Mouse (Mus musculus) ES-Bruce4 (cell line): ENCODE measurements around the gene Zfp276. TPM values are rescaled to one million over a fixed set of nuclear protein-coding genes. Genes with fewer than 3 reads are reported as not detected.

ENCODE experiments used
- H3K27ac ChIP-seq: 2 replicates; pipeline ENCODE4 v1.5.1; 2012; ENCODE audit warnings: low read length, inconsistent platforms; ENCODE audit not compliant: insufficient read depth
- H3K27me3 ChIP-seq: 2 replicates; pipeline ENCODE4 v1.6.1; 2012; ENCODE audit warnings: mild to moderate bottlenecking, low read length, inconsistent platforms; ENCODE audit not compliant: control insufficient read depth, poor library complexity, insufficient read depth, severe bottlenecking
- H3K36me3 ChIP-seq: 2 replicates; pipeline ENCODE4 v1.6.1; 2012; ENCODE audit warnings: inconsistent platforms, mild to moderate bottlenecking, low read length, moderate library complexity; ENCODE audit not compliant: control insufficient read depth, poor library complexity, insufficient read depth, severe bottlenecking
- H3K4me1 ChIP-seq: one replicate; pipeline ENCODE4 v1.8.1; 2011; ENCODE audit warnings: low read length; ENCODE audit not compliant: control insufficient read depth, insufficient read depth
- H3K4me3 ChIP-seq: 2 replicates; pipeline ENCODE4 v1.5.1; 2011; ENCODE audit warnings: low read depth, mild to moderate bottlenecking, low read length
- H3K9ac ChIP-seq: 2 replicates; pipeline ENCODE4 v1.6.1; 2012; ENCODE audit warnings: low read depth, mild to moderate bottlenecking, inconsistent platforms; ENCODE audit not compliant: poor library complexity, severe bottlenecking
- H3K9me3 ChIP-seq: replicated peaks from 2 replicates; pipeline ENCODE4 v1.6.1; 2012; ENCODE audit warnings: mild to moderate bottlenecking, low read length, inconsistent platforms; ENCODE audit not compliant: control insufficient read depth, poor library complexity, insufficient read depth, severe bottlenecking
- CTCF ChIP-seq: IDR thresholded peaks from one replicate; pipeline ENCODE4 v1.8.1; 2011; ENCODE audit warnings: low read depth, low read length
- EP300 ChIP-seq: IDR thresholded peaks from 2 replicates; pipeline ENCODE4 v1.6.1; 2011; ENCODE audit warnings: low read depth, low read length; ENCODE audit not compliant: insufficient read depth
- POLR2A ChIP-seq: IDR thresholded peaks from one replicate; pipeline ENCODE4 v1.8.1; 2011; ENCODE audit warnings: low read length; ENCODE audit not compliant: insufficient read depth
- polyA plus RNA-seq: library from polyadenylated mRNA; stranded (reverse); fragments of >200 nt; gene quantifications from 2 replicates; pipeline ENCODE4 v1.2.4, GENCODE M21; 2011; ENCODE audit warnings: low read depth; ENCODE audit not compliant: missing spikeins, insufficient read depth, insufficient read length

Zfp276 gene
- polyA plus RNA-seq, 1 experiment, result 7.4 TPM

DNA sequence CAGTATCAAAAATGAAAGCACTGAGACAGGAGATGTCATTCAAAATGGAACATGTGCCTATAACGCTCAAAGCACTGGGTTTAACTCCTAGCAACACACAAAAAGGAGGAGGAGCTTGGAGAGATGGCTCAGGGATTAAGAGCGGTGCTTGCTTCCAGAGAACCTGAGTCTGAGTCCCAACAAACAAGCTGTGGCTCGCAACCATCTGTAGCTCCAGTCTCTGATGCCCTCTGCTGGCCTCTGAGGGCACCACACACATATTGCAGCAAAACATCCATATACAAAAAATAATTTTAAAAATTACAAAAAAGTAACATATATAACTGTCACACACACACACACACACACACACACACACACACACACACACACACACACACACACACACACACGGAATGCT lies 36.2 kb downstream of the Zfp276 start:
- Histone ChIP-seq H3K27me3 (no peaks in the 10 kb centered on the region), H3K9me3 (no peaks in the 10 kb centered on the region), H3K4me3 (no peak overlapping the region), H3K36me3 (peaks cover 22% of the 10 kb centered on the region), H3K4me1 (no peaks in the 10 kb centered on the region), H3K9ac (no peak overlapping the region), H3K27ac (no peak overlapping the region)
- peak; percentile 78 for TF ChIP-seq CTCF
- TF ChIP-seq EP300, result no peak

DNA sequence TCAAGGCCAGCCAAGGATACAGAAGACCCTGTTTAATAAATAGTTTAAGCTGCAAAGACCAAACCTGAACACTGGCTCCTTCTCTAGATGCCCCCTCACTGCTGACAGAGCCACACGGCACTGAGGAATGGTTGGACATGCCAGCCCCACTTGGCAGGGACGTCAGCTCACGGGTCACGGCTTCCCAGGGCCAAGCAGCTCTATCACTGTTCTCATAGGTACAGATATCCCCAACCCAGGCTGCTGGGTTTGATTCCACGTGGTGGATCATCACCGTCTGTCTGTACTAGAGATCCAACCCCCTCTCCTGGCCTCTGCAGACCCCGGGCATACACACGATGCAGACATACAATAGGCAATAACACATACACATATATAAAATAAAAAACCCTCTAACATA lies 36.7 kb downstream of the Zfp276 start:
- Histone ChIP-seq H3K4me1 (no peaks in the 10 kb centered on the region), H3K27me3 (no peaks in the 10 kb centered on the region), H3K36me3 (peaks cover 27% of the 10 kb centered on the region), H3K4me3 (no peak overlapping the region), H3K27ac (no peak overlapping the region), H3K9ac (no peak overlapping the region), H3K9me3 (no peaks in the 10 kb centered on the region)
- no peak for TF ChIP-seq POLR2A
- TF ChIP-seq EP300, result no peak
- no peak for TF ChIP-seq CTCF

DNA sequence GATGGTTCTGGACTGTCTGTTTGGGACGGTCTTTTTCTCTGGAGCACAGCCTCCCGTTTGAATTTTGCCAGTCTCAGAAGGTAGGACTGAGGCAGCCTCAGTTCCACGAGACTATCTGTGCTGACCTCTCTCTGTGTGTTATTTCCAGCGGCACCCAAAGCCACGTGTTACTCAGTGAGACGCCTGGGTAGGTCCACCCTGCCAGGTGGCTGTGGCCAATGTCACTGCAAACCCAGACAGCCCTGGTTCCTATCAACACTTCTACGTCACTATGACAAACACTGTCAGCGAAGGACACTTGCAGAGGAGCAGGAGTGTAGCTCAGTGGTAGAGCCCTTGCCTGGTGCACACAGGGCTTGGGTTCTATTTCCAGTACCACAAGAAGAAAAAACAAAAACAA lies 37.7 kb downstream of the Zfp276 start:
- H3K27me3 ChIP-seq, result no peaks in the 10 kb centered on the region
- no peak overlapping the region for H3K27ac ChIP-seq
- H3K4me3 ChIP-seq, result no peak overlapping the region
- H3K4me1 ChIP-seq, result no peaks in the 10 kb centered on the region
- H3K9ac ChIP-seq, result no peak overlapping the region
- H3K9me3 ChIP-seq, result no peaks in the 10 kb centered on the region
- TF ChIP-seq CTCF (no peak), EP300 (no peak), POLR2A (no peak)
- peaks cover 32% of the 10 kb centered on the region for H3K36me3 ChIP-seq

DNA sequence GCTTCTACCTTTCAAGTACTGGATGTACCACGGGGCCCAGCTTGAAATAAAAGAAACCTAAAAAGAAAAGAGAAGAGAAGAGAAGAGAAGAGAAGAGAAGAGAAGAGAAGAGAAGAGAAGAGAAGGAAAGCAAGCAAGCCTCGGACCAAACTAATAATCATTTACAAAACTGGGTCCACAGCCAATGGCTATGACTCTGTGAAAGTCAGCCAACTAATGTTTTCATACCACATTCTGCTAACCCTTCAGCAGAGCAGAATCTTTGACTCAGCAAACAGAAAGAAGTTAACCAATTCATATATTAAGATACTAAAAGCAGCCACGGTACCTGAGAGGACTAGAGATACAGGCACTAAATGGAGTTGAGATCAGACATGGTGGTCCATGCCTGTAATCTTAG lies 38.3 kb downstream of the Zfp276 start:
- Histone ChIP-seq H3K4me1 (no peaks in the 10 kb centered on the region), H3K9ac (no peak overlapping the region), H3K27me3 (no peaks in the 10 kb centered on the region), H3K4me3 (no peak overlapping the region), H3K9me3 (no peaks in the 10 kb centered on the region), H3K36me3 (peaks cover 35% of the 10 kb centered on the region), H3K27ac (no peak overlapping the region)
- TF ChIP-seq POLR2A (no peak), EP300 (no peak), CTCF (no peak)

- peaks cover 35% of the 10 kb centered on the region for H3K36me3 ChIP-seq
- no peak for TF ChIP-seq POLR2A
- TF ChIP-seq CTCF, result no peak
- TF ChIP-seq EP300, result no peak
- no peaks in the 10 kb centered on the region for H3K9me3 ChIP-seq
- no peak overlapping the region for H3K4me3 ChIP-seq
- no peaks in the 10 kb centered on the region for H3K4me1 ChIP-seq
- no peak overlapping the region for H3K9ac ChIP-seq
- H3K27me3 ChIP-seq, result no peaks in the 10 kb centered on the region
- H3K27ac ChIP-seq, result no peak overlapping the region
These were observed 38.8 kb downstream of the Zfp276 start for GRCm38 (mm10) chr8:123292785-123293184.

- H3K27ac ChIP-seq, result no peak overlapping the region
- H3K36me3 ChIP-seq, result peaks cover 35% of the 10 kb centered on the region
- no peak overlapping the region for H3K4me3 ChIP-seq
These were observed 44.3 kb downstream of the Zfp276 start for GRCm38 (mm10) chr8:123298301-123298700.

More at GRCm38 (mm10) chr8:123298301-123298700, 44.3 kb downstream of the Zfp276 start:
- no peaks in the 10 kb centered on the region for H3K9me3 ChIP-seq
- H3K9ac ChIP-seq, result no peak overlapping the region
- no peak for TF ChIP-seq EP300
- no peak for TF ChIP-seq POLR2A
- no peak for TF ChIP-seq CTCF
- no peaks in the 10 kb centered on the region for H3K27me3 ChIP-seq
- no peaks in the 10 kb centered on the region for H3K4me1 ChIP-seq
